Comparison of ENCODE assay signal across 10 mouse cellular contexts in genomic region chr15:87199641-87200040, GRCm38 (mm10).
A peak's percentile ranks its signal among the peaks of the same experiment; 100 is the strongest.
DNase-seq lines count a peak whose midpoint lies in the region.
"Had no signal": no experiment of that assay in that cellular context is flagged by ENCODE, and none has a peak within 500 bp of the region (broad histone marks: within the 10 kb centered on the region; RNA-seq: fewer than 3 reads in every experiment).

No protein-coding gene starts in this region.

- peak; percentile 44 for DNase-seq in cerebellum, adult 11-12 months
- DNase-seq in cerebellum, postnatal 25 days, result no peak
- peak; percentile 80 for DNase-seq in heart, adult 11 months
- no peak for DNase-seq in heart, adult 9 months (ENCODE audit: low spot score in 2 of 2)
- peak; percentile 14 for DNase-seq in testis, postnatal 10 days (ENCODE audit: low spot score)
- DNase-seq in testis, postnatal 14 days (ENCODE audit: low spot score), result no peak
- DNase-seq in thymus, postnatal 10 days (ENCODE audit: low spot score in 2 of 2), result no peak
- DNase-seq: adrenal gland, postnatal 14 days; heart, postnatal 36 days; kidney, adult 11 months had no signal

Comparison
In these comparisons a context has a peak if more than half of its experiments do, and no peak if none do; other contexts are left out.
1. DNase-seq: peak in cerebellum, adult 11-12 months (single experiment), heart, adult 11 months (single experiment) and testis, postnatal 10 days (single experiment); none in cerebellum, postnatal 25 days (0 of 2), heart, adult 9 months (0 of 2), testis, postnatal 14 days (single experiment) and thymus, postnatal 10 days (0 of 2).